Mouse (Mus musculus) heart, embryonic 14.5 days (tissue): Measurements from ENCODE around the gene 2210017I01Rik. TPM values are rescaled to one million over a fixed set of nuclear protein-coding genes. Genes with fewer than 3 reads are reported as not detected.

Source experiments
- ATAC-seq: fragments of 200-750 bp; cut with Nextera tagmentation; 2 replicates; pipeline ENCODE4 v1.8.0; 2017; ENCODE audit warnings: low read depth, moderate TSS enrichment; ENCODE audit not compliant: insufficient number of reproducible peaks, insufficient read depth, low FRiP score
- H3K27ac ChIP-seq, 2 experiments: fragments of 200-500 bp in 1 of 2; fragments of 300-500 bp in 1 of 2; sonication (generic) in 1 of 2; replicated peaks in 1 of 2; 2 replicates each; pipeline ENCODE4 v1.5.1; 2012 to 2014; ENCODE audit warnings: low read depth in 2 of 2, low read length in 2 of 2, control low read depth in 1 of 2, mild to moderate bottlenecking in 1 of 2, mixed read lengths in 1 of 2; ENCODE audit not compliant: control insufficient read depth in 1 of 2, insufficient read depth in 1 of 2
- H3K27me3 ChIP-seq: fragments of 300-500 bp; sonication (generic); 2 replicates; pipeline ENCODE4 v1.6.1; 2014; ENCODE audit warnings: mild to moderate bottlenecking, low read length, control low read depth; ENCODE audit not compliant: control insufficient read depth, insufficient read depth
- H3K36me3 ChIP-seq: fragments of 300-500 bp; sonication (generic); 2 replicates; pipeline ENCODE4 v1.6.1; 2014; ENCODE audit warnings: mild to moderate bottlenecking, control low read depth, low read length, mixed read lengths; ENCODE audit not compliant: control insufficient read depth, insufficient read depth
- H3K4me1 ChIP-seq, 2 experiments: fragments of 200-500 bp in 1 of 2; fragments of 300-500 bp in 1 of 2; sonication (generic) in 1 of 2; 2 replicates each; pipeline ENCODE4 v1.6.1; 2012 to 2014; ENCODE audit warnings: low read length in 2 of 2, control low read depth in 1 of 2, mixed read lengths in 1 of 2; ENCODE audit not compliant: control insufficient read depth in 2 of 2, insufficient read depth in 2 of 2
- H3K4me2 ChIP-seq: fragments of 300-500 bp; sonication (generic); 2 replicates; pipeline ENCODE4 v1.6.1; 2014; ENCODE audit warnings: mild to moderate bottlenecking, low read length
- H3K4me3 ChIP-seq, 2 experiments: fragments of 200-500 bp in 1 of 2; fragments of 300-500 bp in 1 of 2; sonication (generic) in 1 of 2; 2 replicates each; pipeline ENCODE4 v1.5.1; 2012 to 2014; ENCODE audit warnings: low read length in 2 of 2, mild to moderate bottlenecking in 2 of 2, control low read depth in 1 of 2, low read depth in 1 of 2, moderate library complexity in 1 of 2; ENCODE audit not compliant: control insufficient read depth in 1 of 2, insufficient read depth in 1 of 2
- H3K9ac ChIP-seq: fragments of 300-500 bp; sonication (generic); 2 replicates; pipeline ENCODE4 v1.6.1; 2014; ENCODE audit warnings: mild to moderate bottlenecking, low read length
- H3K9me3 ChIP-seq: fragments of 300-500 bp; sonication (generic); 2 replicates; pipeline ENCODE4 v1.6.1; 2016; ENCODE audit warnings: low read length, control low read depth; ENCODE audit not compliant: control insufficient read depth
- WGBS: fragments of 180-500 bp; shearing (Covaris S2); extraction: QIAGEN DNeasy Blood & Tissue Kit; methylation state at CpG from one replicate; pipeline ENCODE4 v1.1.7; 2014; 5-methylcytosine and 5-hydroxymethylcytosine counted together
- polyA plus RNA-seq: library from polyadenylated mRNA; unstranded; fragments of >200 nt; fragmentation: Nextera tagmentation; extraction: Ambion mirVana; gene quantifications from 2 replicates; pipeline ENCODE4 v1.2.1, GENCODE M21; 2014

2210017I01Rik gene
- polyA plus RNA-seq, 1 experiment from 2014 or later, result not detected

GRCm38 (mm10) chr3:92583164-92583826 is 24.0 kb downstream of the 2210017I01Rik start:
- Histone ChIP-seq H3K27me3 (no peaks in the 10 kb centered on the region), H3K4me1 (no peaks in the 10 kb centered on the region), H3K4me2 (no peak overlapping the region), H3K36me3 (no peaks in the 10 kb centered on the region), H3K27ac (no peak overlapping the region), H3K4me3 (no peak overlapping the region), H3K9me3 (no peaks in the 10 kb centered on the region), H3K9ac (no peak overlapping the region)
- ATAC-seq, result no peak
- 77% methylated on average over 3 of the region's 3 CpGs for WGBS

GRCm38 (mm10) chr3:92579508-92579907 is 27.8 kb downstream of the 2210017I01Rik start:
- Histone ChIP-seq H3K27ac (no peak overlapping the region), H3K36me3 (no peaks in the 10 kb centered on the region), H3K4me3 (no peak overlapping the region), H3K9me3 (no peaks in the 10 kb centered on the region), H3K4me1 (no peaks in the 10 kb centered on the region), H3K9ac (no peak overlapping the region), H3K4me2 (no peak overlapping the region), H3K27me3 (no peaks in the 10 kb centered on the region)
- WGBS, result 71% methylated on average over 1 of the region's 1 CpGs
- no peak for ATAC-seq

- Histone ChIP-seq H3K4me2 (no peak overlapping the region), H3K9me3 (no peaks in the 10 kb centered on the region), H3K9ac (no peak overlapping the region), H3K4me3 (no peak overlapping the region), H3K36me3 (no peaks in the 10 kb centered on the region), H3K4me1 (no peaks in the 10 kb centered on the region), H3K27me3 (no peaks in the 10 kb centered on the region), H3K27ac (no peak overlapping the region)
- ATAC-seq, result no peak
- 52% methylated on average over 4 of the region's 4 CpGs for WGBS
Observed at GRCm38 (mm10) chr3:92578652-92579413, 28.5 kb downstream of the 2210017I01Rik start.

- Histone ChIP-seq H3K4me2 (no peak within 1 kb of the TSS), H3K9ac (no peak within 1 kb of the TSS), H3K9me3 (no peaks in the 10 kb centered on the region), H3K27ac (no peak within 1 kb of the TSS), H3K4me3 (no peak within 1 kb of the TSS), H3K4me1 (no peaks in the 10 kb centered on the region), H3K36me3 (no peaks in the 10 kb centered on the region), H3K27me3 (no peaks in the 10 kb centered on the region)
- no peak for ATAC-seq
- 56% methylated on average over 1 of the region's 1 CpGs for WGBS
Observed at GRCm38 (mm10) chr3:92573449-92574041, 33.7 kb downstream of the 2210017I01Rik start, which contains the start of gene Ivl. Gene Ivl (minus strand): TSS chr3:92573735.

- 53% methylated on average over 2 of the region's 2 CpGs for WGBS
- Histone ChIP-seq H3K27me3 (no peaks in the 10 kb centered on the region), H3K4me1 (no peaks in the 10 kb centered on the region), H3K4me3 (no peak overlapping the region), H3K9ac (no peak overlapping the region), H3K9me3 (no peaks in the 10 kb centered on the region), H3K27ac (no peak overlapping the region), H3K36me3 (no peaks in the 10 kb centered on the region), H3K4me2 (no peak overlapping the region)
- ATAC-seq, result no peak
Observed at GRCm38 (mm10) chr3:92572514-92573155, 34.7 kb downstream of the 2210017I01Rik start.

- Histone ChIP-seq H3K4me1 (no peaks in the 10 kb centered on the region), H3K4me2 (no peak overlapping the region), H3K27me3 (no peaks in the 10 kb centered on the region), H3K4me3 (no peak overlapping the region), H3K36me3 (no peaks in the 10 kb centered on the region), H3K27ac (no peak overlapping the region), H3K9ac (no peak overlapping the region), H3K9me3 (no peaks in the 10 kb centered on the region)
- ATAC-seq, result no peak
- WGBS, result 74% methylated on average over 2 of the region's 2 CpGs
Observed at GRCm38 (mm10) chr3:92568752-92569151, 38.5 kb downstream of the 2210017I01Rik start.

- Histone ChIP-seq H3K4me3 (no peak overlapping the region), H3K36me3 (no peaks in the 10 kb centered on the region), H3K9me3 (no peaks in the 10 kb centered on the region), H3K27me3 (no peaks in the 10 kb centered on the region), H3K4me2 (no peak overlapping the region), H3K4me1 (no peaks in the 10 kb centered on the region), H3K9ac (no peak overlapping the region), H3K27ac (no peak overlapping the region)
- ATAC-seq, result no peak
Observed at GRCm38 (mm10) chr3:92565418-92565817, 41.9 kb downstream of the 2210017I01Rik start.
